ENCODE assay signal across 8 mouse cellular contexts in the genomic region with DNA sequence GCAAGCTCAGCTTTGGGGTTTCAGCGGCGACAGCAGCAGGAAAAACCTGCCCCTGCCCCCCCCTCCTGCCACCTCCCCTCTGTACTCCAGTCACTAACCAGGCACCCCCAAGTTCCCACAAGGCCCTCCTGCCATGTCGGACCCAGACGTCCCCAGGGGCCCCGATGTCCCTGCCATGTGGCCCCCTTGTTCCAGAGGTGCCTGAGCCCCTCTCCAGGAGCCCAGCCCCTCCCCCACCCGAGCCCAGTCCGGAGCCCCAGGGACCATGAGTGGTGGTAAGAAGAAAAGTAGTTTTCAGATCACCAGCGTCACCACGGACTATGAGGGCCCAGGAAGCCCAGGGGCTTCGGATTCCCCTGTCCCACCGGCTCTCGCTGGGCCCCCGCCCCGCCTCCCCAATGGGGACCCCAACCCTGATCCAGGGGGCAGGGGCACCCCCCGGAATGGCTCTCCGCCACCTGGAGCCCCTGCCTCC. TPM values are rescaled to one million over a fixed set of nuclear protein-coding genes. Genes with fewer than 3 reads are reported as not detected.
DNase-seq lines count a peak whose midpoint lies in the region; ATAC-seq and TF ChIP-seq lines count a peak whose summit lies in the region.

No protein-coding gene starts in this region.

- peak overlapping the region; percentile 87 for H3K9ac ChIP-seq in heart, adult 2 months (ENCODE audit: low read depth, low read length)
- H3K9ac ChIP-seq in MEL (ENCODE audit: control insufficient read depth, low read depth, low read length, poor library complexity, severe bottlenecking) = peak overlapping the region; percentile 96
- H3K9ac ChIP-seq in forebrain, postnatal 0 days = peak overlapping the region; percentile 60
- peak overlapping the region; percentile 90 for H3K9ac ChIP-seq in limb, embryonic 13.5 days
- H3K9ac ChIP-seq in neural tube, embryonic 13.5 days = peak overlapping the region; percentile 72

- no peak for TF ChIP-seq POLR2A in heart, adult 2 months (IDR thresholded peaks at IDR 0.05; ENCODE audit: insufficient read depth, low read depth, low read length)
- no peak for TF ChIP-seq POLR2A in MEL (IDR thresholded peaks at IDR 0.05; ENCODE audit: control insufficient read depth in 1 of 2, insufficient read depth in 1 of 2, low read depth in 1 of 2, low read length in 2 of 2, poor library complexity in 1 of 2)

- H3K4me3 ChIP-seq in heart, adult 2 months = peak overlapping the region; percentile 59
- peak overlapping the region; percentile 60 to 93 for H3K4me3 ChIP-seq in MEL (ENCODE audit: control insufficient read depth in 1 of 2, insufficient read depth in 1 of 2, low read depth in 2 of 2, low read length in 2 of 2)
- H3K4me3 ChIP-seq in forebrain, postnatal 0 days (ENCODE audit: low read depth, low read length) = peak overlapping the region; percentile 55
- H3K4me3 ChIP-seq in limb, embryonic 13.5 days = peak overlapping the region; percentile 83
- peak overlapping the region; percentile 66 for H3K4me3 ChIP-seq in neural tube, embryonic 13.5 days

- no peak for ATAC-seq in forebrain, postnatal 0 days
- ATAC-seq in limb, embryonic 13.5 days (ENCODE audit: low FRiP score, low read depth) = no peak
- peak; percentile 6; the same call in 1 of the 2 replicates for ATAC-seq in neural tube, embryonic 13.5 days (ENCODE audit: low read depth)
- no peak for ATAC-seq in inflammation-experienced regulatory T-cells, adult 6 months

- peak; percentile 55 to 67 for DNase-seq in heart, adult 2 months
- DNase-seq in heart, postnatal 25 days (ENCODE audit: low spot score) = no peak
- DNase-seq in MEL (ENCODE audit: low read depth, low spot score) = no peak
- DNase-seq in forebrain, postnatal 0 days = no peak
- no peak for DNase-seq in natural killer cell, adult 2 months (ENCODE audit: low spot score in 2 of 2)

- no peak for TF ChIP-seq EP300 in heart, adult 2 months (IDR thresholded peaks at IDR 0.05; ENCODE audit: insufficient read depth, low read depth, low read length)
- no peak for TF ChIP-seq EP300 in MEL (IDR thresholded peaks at IDR 0.05; ENCODE audit: low read depth in 1 of 2, low read length in 2 of 2)

- no peak for TF ChIP-seq RAD21 in MEL (IDR thresholded peaks at IDR 0.05; ENCODE audit: low read depth, low read length)

- no peaks in the 10 kb centered on the region for H3K27me3 ChIP-seq in heart, adult 2 months (ENCODE audit: control insufficient read depth, insufficient read depth, low read length)
- H3K27me3 ChIP-seq in MEL (ENCODE audit: control insufficient read depth in 1 of 2, insufficient read depth in 2 of 2, low read length in 2 of 2) = no peaks in the 10 kb centered on the region
- no peaks in the 10 kb centered on the region for H3K27me3 ChIP-seq in forebrain, postnatal 0 days (ENCODE audit: insufficient read depth, low read length)
- no peaks in the 10 kb centered on the region for H3K27me3 ChIP-seq in limb, embryonic 13.5 days
- H3K27me3 ChIP-seq in neural tube, embryonic 13.5 days = no peaks in the 10 kb centered on the region

- H3K4me1 ChIP-seq in heart, adult 2 months (ENCODE audit: control insufficient read depth, insufficient read depth, low read length) = peaks cover 6% of the 10 kb centered on the region
- peaks cover 3 to 23% of the 10 kb centered on the region in 2 experiments; a peak in 3 of 4 replicates for H3K4me1 ChIP-seq in MEL (ENCODE audit: control insufficient read depth in 1 of 2, insufficient read depth in 2 of 2, low read length in 2 of 2)
- H3K4me1 ChIP-seq in forebrain, postnatal 0 days (ENCODE audit: insufficient read depth) = peaks cover 6% of the 10 kb centered on the region; the same call in 1 of the 2 replicates
- H3K4me1 ChIP-seq in limb, embryonic 13.5 days = peaks cover 32% of the 10 kb centered on the region
- peaks cover 47% of the 10 kb centered on the region for H3K4me1 ChIP-seq in neural tube, embryonic 13.5 days (replicated peaks)

- 2% methylated on average over 16 of the region's 16 CpGs for WGBS in heart, adult 2 months
- under 1% methylated on average over 16 of the region's 16 CpGs for WGBS in forebrain, postnatal 0 days
- WGBS in limb, embryonic 13.5 days = 2% methylated on average over 16 of the region's 16 CpGs
- 2% methylated on average over 16 of the region's 16 CpGs for WGBS in neural tube, embryonic 13.5 days

- intact Hi-C loops in heart, adult 2 months (cut with DNase I) = loop anchor here (5.0 kb wide), 2 partner anchors 215 to 235 kb away; a partner anchor contains a TSS
- intact Hi-C loops in heart, postnatal 25 days (cut with DNase I) = no loop called here

- peak overlapping the region; percentile 99 for H3K27ac ChIP-seq in heart, adult 2 months
- H3K27ac ChIP-seq in MEL (ENCODE audit: control insufficient read depth, low read depth, low read length) = peak overlapping the region; percentile 99
- peak overlapping the region; percentile 85 for H3K27ac ChIP-seq in forebrain, postnatal 0 days (ENCODE audit: low read depth, low read length)
- H3K27ac ChIP-seq in limb, embryonic 13.5 days = peak overlapping the region; percentile 97
- peak overlapping the region; percentile 93 for H3K27ac ChIP-seq in neural tube, embryonic 13.5 days (replicated peaks)

- peak overlapping the region; percentile 94 for H3K4me2 ChIP-seq in forebrain, postnatal 0 days (ENCODE audit: low read depth)
- H3K4me2 ChIP-seq in limb, embryonic 13.5 days (replicated peaks) = peak overlapping the region; percentile 99
- H3K4me2 ChIP-seq in neural tube, embryonic 13.5 days = peak overlapping the region; percentile 99

- peaks cover 5% of the 10 kb centered on the region; the same call in 1 of the 2 replicates for H3K36me3 ChIP-seq in heart, adult 2 months (ENCODE audit: control insufficient read depth, insufficient read depth, low read length)
- H3K36me3 ChIP-seq in MEL (ENCODE audit: control insufficient read depth in 1 of 2, insufficient read depth in 2 of 2, low read length in 2 of 2) = peaks cover 3 to 19% of the 10 kb centered on the region in 2 experiments; a peak in 3 of 4 replicates
- H3K36me3 ChIP-seq in forebrain, postnatal 0 days (ENCODE audit: insufficient read depth) = peaks cover 10% of the 10 kb centered on the region
- peaks cover 20% of the 10 kb centered on the region for H3K36me3 ChIP-seq in limb, embryonic 13.5 days
- peaks cover 10% of the 10 kb centered on the region for H3K36me3 ChIP-seq in neural tube, embryonic 13.5 days

- no peaks in the 10 kb centered on the region for H3K9me3 ChIP-seq in MEL (replicated peaks; ENCODE audit: insufficient read depth, low read length)
- H3K9me3 ChIP-seq in forebrain, postnatal 0 days (ENCODE audit: low read length) = no peaks in the 10 kb centered on the region
- H3K9me3 ChIP-seq in limb, embryonic 13.5 days = no peaks in the 10 kb centered on the region
- H3K9me3 ChIP-seq in neural tube, embryonic 13.5 days = no peaks in the 10 kb centered on the region

- H3K79me2 ChIP-seq in heart, adult 2 months (replicated peaks; ENCODE audit: control insufficient read depth, insufficient read depth, low read length) = no peaks in the 10 kb centered on the region
- H3K79me2 ChIP-seq in MEL (ENCODE audit: control insufficient read depth, insufficient read depth, low read length, poor library complexity) = peaks cover 33% of the 10 kb centered on the region

- TF ChIP-seq CTCF in heart, adult 2 months (IDR thresholded peaks at IDR 0.05) = no peak
- no peak for TF ChIP-seq CTCF in MEL (IDR thresholded peaks at IDR 0.05 in 2 of 3, conservative IDR thresholded peaks at IDR 0.05 in 1 of 3; ENCODE audit: control insufficient read depth in 1 of 3, insufficient read depth in 1 of 3, low read depth in 2 of 3, low read length in 3 of 3, poor library complexity in 1 of 3, severe bottlenecking in 1 of 3)
- TF ChIP-seq CTCF in forebrain, postnatal 0 days (IDR thresholded peaks at IDR 0.05; ENCODE audit: low read depth) = no peak

RNA-seq across cellular contexts. Expression of a gene that starts 1.4 kb away (rescaled TPM):
- 100 to 1,000 TPM; 254 to 258 TPM for total RNA-seq in heart, adult 2 months (2021)
- polyA plus RNA-seq in heart, adult 2 months (2012; rRNA removed) = 223 and 251 TPM in 2 replicates
- 100 to 1,000 TPM; 282 to 288 TPM for total RNA-seq in heart, postnatal 25 days (2021)
- total RNA-seq in MEL (2012; rRNA removed) = 52.7 and 58.3 TPM in 2 replicates
- polyA plus RNA-seq in MEL (2012; ENCODE audit: insufficient read depth in 1 of 2, insufficient read length in 2 of 2, low read depth in 1 of 2, low replicate concordance in 2 of 2, missing spikeins in 1 of 2) = 100 to 1,000 TPM in 1 of 2 experiments, not detected in 1; 203 TPM
- 120 and 135 TPM in 2 replicates for total RNA-seq in forebrain, postnatal 0 days (2014; rRNA removed)
- 112 and 134 TPM in 2 replicates for polyA plus RNA-seq in forebrain, postnatal 0 days (2015; fragmentation: Nextera tagmentation; extraction: Ambion mirVana)
- polyA plus RNA-seq in limb, embryonic 13.5 days (2015; fragmentation: Nextera tagmentation; extraction: Ambion mirVana) = 128 and 134 TPM in 2 replicates
- 76.8 and 86.9 TPM in 2 replicates for polyA plus RNA-seq in neural tube, embryonic 13.5 days (2015; fragmentation: Nextera tagmentation; extraction: Ambion mirVana)
- 10 to 100 TPM; 43.3 to 83.4 (median 64.7) TPM for polyA plus RNA-seq in inflammation-experienced regulatory T-cells, adult 6 months (2017; shearing (Covaris generic))

RNA-seq across cellular contexts. Expression of a gene that starts 5.5 kb away (rescaled TPM):
- 1 to 10 TPM in 1 of 2 experiments, under 1 TPM in 1; 0.94 to 1.2 TPM for total RNA-seq in heart, adult 2 months (2021)
- 1.6 and 1.7 TPM in 2 replicates for polyA plus RNA-seq in heart, adult 2 months (2012; rRNA removed)
- under 1 TPM; 0.98 to 0.99 TPM for total RNA-seq in heart, postnatal 25 days (2021)
- total RNA-seq in MEL (2012; rRNA removed) = 0.39 and 0.42 TPM in 2 replicates
- polyA plus RNA-seq in MEL (2012; ENCODE audit: insufficient read depth in 1 of 2, insufficient read length in 2 of 2, low read depth in 1 of 2, low replicate concordance in 2 of 2, missing spikeins in 1 of 2) = 1 to 10 TPM in 1 of 2 experiments, not detected in 1; 1.1 TPM
- total RNA-seq in forebrain, postnatal 0 days (2014; rRNA removed) = 251 and 252 TPM in 2 replicates
- 42.0 and 48.9 TPM in 2 replicates for polyA plus RNA-seq in forebrain, postnatal 0 days (2015; fragmentation: Nextera tagmentation; extraction: Ambion mirVana)
- polyA plus RNA-seq in limb, embryonic 13.5 days (2015; fragmentation: Nextera tagmentation; extraction: Ambion mirVana) = 2.9 and 4.0 TPM in 2 replicates
- polyA plus RNA-seq in neural tube, embryonic 13.5 days (2015; fragmentation: Nextera tagmentation; extraction: Ambion mirVana) = 23.4 and 25.4 TPM in 2 replicates
- under 1 TPM in 2 of 3 experiments, not detected in 1; 0.12 to 0.20 TPM for polyA plus RNA-seq in inflammation-experienced regulatory T-cells, adult 6 months (2017; shearing (Covaris generic))

RNA-seq across cellular contexts. Expression of a gene that starts 31.8 kb away (rescaled TPM):
- 10 to 100 TPM in 1 of 2 experiments, 1 to 10 TPM in 1; 7.4 to 10.8 TPM for total RNA-seq in heart, adult 2 months (2021)
- 6.8 and 12.0 TPM in 2 replicates for polyA plus RNA-seq in heart, adult 2 months (2012; rRNA removed)
- total RNA-seq in heart, postnatal 25 days (2021) = 10 to 100 TPM; 11.1 to 13.4 TPM
- 35.0 and 35.8 TPM in 2 replicates for total RNA-seq in MEL (2012; rRNA removed)
- polyA plus RNA-seq in MEL (2012; ENCODE audit: insufficient read depth in 1 of 2, insufficient read length in 2 of 2, low read depth in 1 of 2, low replicate concordance in 2 of 2, missing spikeins in 1 of 2) = 10 to 100 TPM in 1 of 2 experiments, not detected in 1; 46.2 TPM
- 28.8 and 47.4 TPM in 2 replicates for total RNA-seq in forebrain, postnatal 0 days (2014; rRNA removed)
- 39.1 and 41.8 TPM in 2 replicates for polyA plus RNA-seq in forebrain, postnatal 0 days (2015; fragmentation: Nextera tagmentation; extraction: Ambion mirVana)
- 26.5 and 27.2 TPM in 2 replicates for polyA plus RNA-seq in limb, embryonic 13.5 days (2015; fragmentation: Nextera tagmentation; extraction: Ambion mirVana)
- polyA plus RNA-seq in neural tube, embryonic 13.5 days (2015; fragmentation: Nextera tagmentation; extraction: Ambion mirVana) = 38.1 and 39.7 TPM in 2 replicates
- 10 to 100 TPM in 1 of 3 experiments, 1 to 10 TPM in 2; 6.0 to 10.9 (median 6.5) TPM for polyA plus RNA-seq in inflammation-experienced regulatory T-cells, adult 6 months (2017; shearing (Covaris generic))

RNA-seq across cellular contexts. Expression of a gene that starts 40.6 kb away (rescaled TPM):
- 10 to 100 TPM; 21.3 to 26.0 TPM for total RNA-seq in heart, adult 2 months (2021)
- 24.1 and 31.5 TPM in 2 replicates for polyA plus RNA-seq in heart, adult 2 months (2012; rRNA removed)
- total RNA-seq in heart, postnatal 25 days (2021) = 10 to 100 TPM; 20.6 to 29.3 TPM
- total RNA-seq in MEL (2012; rRNA removed) = 49.1 and 58.7 TPM in 2 replicates
- 10 to 100 TPM in 1 of 2 experiments, not detected in 1; 74.2 TPM for polyA plus RNA-seq in MEL (2012; ENCODE audit: insufficient read depth in 1 of 2, insufficient read length in 2 of 2, low read depth in 1 of 2, low replicate concordance in 2 of 2, missing spikeins in 1 of 2)
- total RNA-seq in forebrain, postnatal 0 days (2014; rRNA removed) = 33.3 and 47.7 TPM in 2 replicates
- polyA plus RNA-seq in forebrain, postnatal 0 days (2015; fragmentation: Nextera tagmentation; extraction: Ambion mirVana) = 18.3 and 21.1 TPM in 2 replicates
- 11.7 and 11.8 TPM in 2 replicates for polyA plus RNA-seq in limb, embryonic 13.5 days (2015; fragmentation: Nextera tagmentation; extraction: Ambion mirVana)
- polyA plus RNA-seq in neural tube, embryonic 13.5 days (2015; fragmentation: Nextera tagmentation; extraction: Ambion mirVana) = 9.9 and 12.3 TPM in 2 replicates
- polyA plus RNA-seq in inflammation-experienced regulatory T-cells, adult 6 months (2017; shearing (Covaris generic)) = 10 to 100 TPM; 13.1 to 32.7 (median 29.8) TPM

RNA-seq across cellular contexts. Expression of a gene that starts 40.7 kb away (rescaled TPM):
- total RNA-seq in heart, adult 2 months (2021) = under 1 TPM; 0.44 to 0.52 TPM
- 0.39 and 0.50 TPM in 2 replicates for polyA plus RNA-seq in heart, adult 2 months (2012; rRNA removed)
- under 1 TPM; 0.57 to 0.89 TPM for total RNA-seq in heart, postnatal 25 days (2021)
- total RNA-seq in MEL (2012; rRNA removed) = 5.6 and 11.1 TPM in 2 replicates
- 10 to 100 TPM in 1 of 2 experiments, not detected in 1; 16.0 TPM for polyA plus RNA-seq in MEL (2012; ENCODE audit: insufficient read depth in 1 of 2, insufficient read length in 2 of 2, low read depth in 1 of 2, low replicate concordance in 2 of 2, missing spikeins in 1 of 2)
- total RNA-seq in forebrain, postnatal 0 days (2014; rRNA removed) = 3.5 and 7.7 TPM in 2 replicates
- 3.1 and 4.8 TPM in 2 replicates for polyA plus RNA-seq in forebrain, postnatal 0 days (2015; fragmentation: Nextera tagmentation; extraction: Ambion mirVana)
- 35.3 and 36.0 TPM in 2 replicates for polyA plus RNA-seq in limb, embryonic 13.5 days (2015; fragmentation: Nextera tagmentation; extraction: Ambion mirVana)
- polyA plus RNA-seq in neural tube, embryonic 13.5 days (2015; fragmentation: Nextera tagmentation; extraction: Ambion mirVana) = 10.4 and 12.4 TPM in 2 replicates
- polyA plus RNA-seq in inflammation-experienced regulatory T-cells, adult 6 months (2017; shearing (Covaris generic)) = 10 to 100 TPM in 2 of 3 experiments, 1 to 10 TPM in 1; 4.7 to 12.0 (median 11.0) TPM

Comparison
In these comparisons a context has a peak if more than half of its experiments do, and no peak if none do; other contexts are left out.
1. DNase-seq: peak in heart, adult 2 months (2 of 2); none in heart, postnatal 25 days (single experiment), MEL (single experiment), forebrain, postnatal 0 days (single experiment) and natural killer cell, adult 2 months (0 of 2).
2. Peak in every context shown above with its lines, with median percentiles within 50 percentile points of each other: H3K27ac ChIP-seq, H3K4me3 ChIP-seq, H3K9ac ChIP-seq and H3K4me2 ChIP-seq.